Mouse (Mus musculus) urinary bladder, postnatal 36 days (tissue): Measurements from ENCODE around the gene Gm3727.
"Not testable (repeated sequence)": the region's sequence is repeated elsewhere in the genome, so short reads cannot be mapped to it uniquely, and the experiment has no call there.

Source experiments
- DNase-seq, 2 experiments: peaks; one replicate each; pipeline ENCODE4 v3.0.0; 2022; ENCODE audit warnings: low spot score in 2 of 2, mixed read lengths in 1 of 2

Gm3727 gene

DNA sequence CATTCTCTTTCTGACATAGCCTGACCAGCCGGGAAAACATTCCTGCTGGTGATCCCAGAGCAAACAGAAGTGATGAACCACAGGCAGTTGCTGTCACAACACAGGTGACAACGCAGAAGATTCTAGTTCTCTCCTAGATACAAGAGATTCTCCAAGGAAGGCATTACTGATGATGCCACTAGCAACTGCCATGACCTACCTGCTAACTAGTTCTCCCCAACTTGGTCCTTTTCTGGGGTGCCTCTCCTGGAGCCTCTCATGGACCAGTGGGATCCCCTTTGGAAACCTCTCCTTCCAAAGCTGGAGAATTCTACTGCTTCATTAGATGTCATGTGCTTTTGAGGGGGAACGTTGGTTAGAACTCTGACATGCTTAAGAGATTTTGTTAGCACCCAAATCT is at the start of gene Gm3727:
Gm3727 (minus strand) TSS at position 101 of the 400 bp plus-strand sequence.
- DNase-seq = not testable (repeated sequence)

DNA sequence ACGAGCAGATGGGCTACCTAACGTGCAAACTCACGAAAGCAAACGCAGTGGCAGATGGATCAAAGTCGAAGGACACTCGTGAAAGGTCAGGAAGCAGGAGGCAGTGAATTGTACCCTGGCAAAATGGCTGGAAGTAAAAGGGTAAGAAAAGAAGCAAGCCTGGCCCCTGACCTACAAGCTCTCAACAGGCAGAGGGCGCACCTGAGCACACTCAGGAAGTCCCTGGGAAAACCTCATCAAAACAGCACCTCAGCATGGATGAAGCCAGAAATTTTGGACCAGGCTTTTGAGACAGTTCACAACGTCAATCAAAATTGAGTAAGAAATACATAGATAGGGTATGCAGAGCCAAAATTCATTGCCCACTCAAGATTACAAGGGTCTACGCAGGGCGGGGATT is 21.0 kb downstream of the Gm3727 start:
- peak in 1 of 2 experiments; percentile 1 for DNase-seq
